ENCODE assay signal across 18 mouse cellular contexts in the genomic region with DNA sequence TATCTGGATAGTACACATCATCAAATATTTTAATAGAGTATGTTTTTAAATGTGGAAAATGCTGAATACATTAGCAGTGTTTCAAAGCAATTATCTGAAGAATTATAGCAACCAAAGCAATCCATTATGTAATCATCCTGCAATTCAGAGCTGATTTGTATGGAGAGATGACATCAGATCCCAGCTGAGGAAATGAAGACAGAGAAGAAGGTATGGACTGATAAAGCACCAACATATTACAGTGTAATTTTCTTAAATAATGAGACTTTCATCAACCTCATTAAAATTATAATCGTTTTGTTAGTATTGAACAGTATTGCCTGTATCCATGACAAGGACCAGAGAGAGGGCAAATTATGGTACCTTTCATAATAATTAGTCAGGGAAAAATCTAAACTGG.
"Had no signal": no experiment of that assay in that cellular context is flagged by ENCODE, and none has a peak within 500 bp of the region (broad histone marks: within the 10 kb centered on the region; RNA-seq: fewer than 3 reads in every experiment).

No protein-coding gene starts in this region.

- H3K27ac ChIP-seq: midbrain, embryonic 10.5 days; midbrain, embryonic 12.5 days; midbrain, embryonic 15.5 days; neural tube, embryonic 13.5 days; neural tube, embryonic 15.5 days had no signal

- H3K4me3 ChIP-seq: midbrain, embryonic 10.5 days; midbrain, embryonic 12.5 days; midbrain, embryonic 15.5 days; myocyte; neural tube, embryonic 13.5 days; neural tube, embryonic 15.5 days had no signal

- H3K36me3 ChIP-seq: midbrain, embryonic 10.5 days; midbrain, embryonic 12.5 days; midbrain, embryonic 15.5 days; neural tube, embryonic 13.5 days; neural tube, embryonic 15.5 days had no signal

- H3K27me3 ChIP-seq: midbrain, embryonic 12.5 days; midbrain, embryonic 15.5 days; neural tube, embryonic 13.5 days; neural tube, embryonic 15.5 days had no signal

- H3K9ac ChIP-seq: lung, embryonic 14.5 days; midbrain, embryonic 12.5 days; midbrain, embryonic 15.5 days; neural tube, embryonic 13.5 days; neural tube, embryonic 15.5 days had no signal

- ATAC-seq: midbrain, embryonic 15.5 days had no signal

- DNase-seq: lung, adult 18-20 months; lung, embryonic 14.5 days; lung, postnatal 10 days; lung, postnatal 4 days; retina, postnatal 1 day; right cerebral cortex, adult 18-20 months; right cerebral cortex, postnatal 25 days; right cerebral cortex, postnatal 4 days; spleen, adult 18-20 months; thymus, adult 18-20 months; thymus, postnatal 14 days; thymus, postnatal 36 days had no signal

- H3K9me3 ChIP-seq: midbrain, embryonic 10.5 days; midbrain, embryonic 12.5 days; midbrain, embryonic 15.5 days; neural tube, embryonic 13.5 days; neural tube, embryonic 15.5 days had no signal

- H3K4me1 ChIP-seq: midbrain, embryonic 10.5 days; midbrain, embryonic 12.5 days; midbrain, embryonic 15.5 days; neural tube, embryonic 13.5 days; neural tube, embryonic 15.5 days had no signal

- H3K4me2 ChIP-seq: lung, embryonic 14.5 days; midbrain, embryonic 12.5 days; midbrain, embryonic 15.5 days; neural tube, embryonic 13.5 days; neural tube, embryonic 15.5 days had no signal
